In the genomic region with DNA sequence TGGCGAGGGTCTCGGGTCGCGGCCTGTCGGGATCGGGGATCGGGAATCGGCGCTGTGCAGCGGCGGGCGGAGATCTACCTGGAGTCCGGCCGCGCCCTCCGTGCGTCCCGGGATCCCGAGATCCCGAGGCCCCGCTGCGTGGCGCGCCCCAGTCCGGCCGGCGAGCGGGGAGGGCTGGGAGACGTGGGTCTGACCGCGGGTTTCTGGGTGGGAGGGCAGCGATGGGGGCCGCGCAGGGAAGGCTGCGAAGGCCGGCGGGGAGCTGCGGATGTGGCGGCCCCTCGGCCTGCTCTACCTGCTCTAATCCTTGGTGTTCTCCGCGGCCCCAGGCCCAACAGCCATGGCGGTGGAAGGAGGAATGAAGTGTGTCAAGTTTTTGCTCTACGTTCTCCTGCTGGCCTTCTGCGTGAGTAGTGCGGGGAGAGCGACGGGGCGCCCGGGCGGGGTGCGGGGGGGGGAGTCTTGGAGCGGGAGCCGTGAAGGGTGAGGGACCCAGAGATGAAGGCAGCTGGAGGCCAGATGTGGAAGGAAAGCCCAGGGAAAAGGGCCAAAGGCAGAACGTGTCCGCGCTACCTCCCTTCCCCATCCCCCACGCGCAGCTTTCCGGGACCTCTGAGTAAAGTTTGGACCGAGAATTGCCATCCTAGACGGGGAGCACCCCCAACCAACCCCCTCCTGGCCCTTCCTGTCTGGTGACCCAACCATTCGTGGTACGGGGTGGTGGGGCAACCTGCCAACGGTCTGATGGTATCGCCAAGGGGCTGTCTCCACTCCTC, we compare ENCODE assay signal across 8 mouse cellular contexts. TPM values are rescaled to one million over a fixed set of nuclear protein-coding genes. Genes with fewer than 3 reads are reported as not detected.
DNase-seq lines count a peak whose midpoint lies in the region; ATAC-seq and TF ChIP-seq lines count a peak whose summit lies in the region.

No protein-coding gene starts in this region.

- H3K36me3 ChIP-seq in forebrain, embryonic 11.5 days (ENCODE audit: control insufficient read depth, insufficient read depth, low read length), result no peaks in the 10 kb centered on the region
- 0 out of 2 replicates have a peak, but pooled peaks cover 9% of the 10 kb centered on the region for H3K36me3 ChIP-seq in hindbrain, embryonic 12.5 days
- peaks cover 38% of the 10 kb centered on the region for H3K36me3 ChIP-seq in limb, embryonic 14.5 days (ENCODE audit: control insufficient read depth, insufficient read depth, low read length)
- no peaks in the 10 kb centered on the region for H3K36me3 ChIP-seq in midbrain, embryonic 12.5 days

- no peaks in the 10 kb centered on the region for H3K9me3 ChIP-seq in forebrain, embryonic 11.5 days (ENCODE audit: control insufficient read depth, low read length)
- H3K9me3 ChIP-seq in hindbrain, embryonic 12.5 days (replicated peaks), result no peaks in the 10 kb centered on the region
- H3K9me3 ChIP-seq in limb, embryonic 14.5 days (ENCODE audit: control insufficient read depth, low read length), result no peaks in the 10 kb centered on the region
- H3K9me3 ChIP-seq in midbrain, embryonic 12.5 days, result no peaks in the 10 kb centered on the region

- TF ChIP-seq POLR2A in limb, embryonic 14.5 days (IDR thresholded peaks at IDR 0.05; ENCODE audit: borderline replicate concordance, extremely low read depth, insufficient read depth, insufficient read length), result no peak

- WGBS in forebrain, embryonic 11.5 days, result 3% methylated on average over 56 of the region's 66 CpGs
- WGBS in hindbrain, embryonic 12.5 days, result 3% methylated on average over 60 of the region's 66 CpGs
- WGBS in limb, embryonic 14.5 days, result under 1% methylated on average over 42 of the region's 66 CpGs
- WGBS in midbrain, embryonic 12.5 days, result 3% methylated on average over 58 of the region's 66 CpGs

- in situ Hi-C loops in Patski (cut with MboI; ENCODE audit: low pct_unique_long_range_greater_than_20kb), result loop anchor here (25.0 kb wide), 1 partner anchor 1248 kb away; a partner anchor contains a TSS

- peak overlapping the region; percentile 88 for H3K9ac ChIP-seq in forebrain, embryonic 11.5 days (ENCODE audit: low read length)
- H3K9ac ChIP-seq in hindbrain, embryonic 12.5 days, result peak overlapping the region; percentile 87
- H3K9ac ChIP-seq in limb, embryonic 14.5 days (ENCODE audit: low read depth, low read length, severe bottlenecking), result peak overlapping the region; percentile 97
- H3K9ac ChIP-seq in midbrain, embryonic 12.5 days (replicated peaks), result peak overlapping the region; percentile 79

- CTCF ChIA-PET in Patski (lab: Charles Lee), result interaction anchor here (1.5 to 1.7 kb wide), 2 partner anchors 11 to 12 kb away, joined by 4 to 5 read pairs; a partner anchor contains a TSS

- H3K27ac ChIP-seq in forebrain, embryonic 11.5 days (ENCODE audit: low read depth, low read length), result 0 out of 2 replicates have a peak overlapping the region, but pooled peaks have one; percentile 31
- H3K27ac ChIP-seq in hindbrain, embryonic 12.5 days, result peak overlapping the region; percentile 75
- peak overlapping the region; percentile 96 for H3K27ac ChIP-seq in limb, embryonic 14.5 days (replicated peaks; ENCODE audit: low read depth, low read length)
- 0 out of 2 replicates have a peak overlapping the region, but pooled peaks have one; percentile 30 for H3K27ac ChIP-seq in midbrain, embryonic 12.5 days (replicated peaks)

- H3K4me3 ChIP-seq in forebrain, embryonic 11.5 days (ENCODE audit: low read depth, low read length), result peak overlapping the region; percentile 74
- peak overlapping the region; percentile 81 for H3K4me3 ChIP-seq in hindbrain, embryonic 12.5 days
- H3K4me3 ChIP-seq in limb, embryonic 14.5 days (replicated peaks; ENCODE audit: low read length), result peak overlapping the region; percentile 91
- peak overlapping the region; percentile 62 for H3K4me3 ChIP-seq in midbrain, embryonic 12.5 days

- POLR2A ChIA-PET in Patski (lab: Charles Lee), result interaction anchor here (0.6 to 3.5 kb wide), 6 partner anchors 8 to 205 kb away, joined by 3 to 28 read pairs (median 4); a partner anchor contains a TSS

- no peaks in the 10 kb centered on the region for H3K27me3 ChIP-seq in Patski
- H3K27me3 ChIP-seq in forebrain, embryonic 11.5 days (ENCODE audit: control insufficient read depth, insufficient read depth, low read length), result no peaks in the 10 kb centered on the region
- peaks cover 3% of the 10 kb centered on the region; the same call in 1 of the 2 replicates for H3K27me3 ChIP-seq in hindbrain, embryonic 12.5 days
- H3K27me3 ChIP-seq in limb, embryonic 14.5 days (ENCODE audit: control insufficient read depth, insufficient read depth, low read length), result no peaks in the 10 kb centered on the region
- peaks cover 11% of the 10 kb centered on the region for H3K27me3 ChIP-seq in midbrain, embryonic 12.5 days

- TF ChIP-seq CTCF in Patski (IDR thresholded peaks at IDR 0.05), result no peak

- peak; percentile 10 for ATAC-seq in Patski
- peak; percentile 16 for ATAC-seq in forebrain, embryonic 11.5 days (replicated peaks; ENCODE audit: low FRiP score)
- peak; percentile 17 for ATAC-seq in hindbrain, embryonic 12.5 days (ENCODE audit: low FRiP score)
- peak; percentile 35 for ATAC-seq in limb, embryonic 14.5 days (ENCODE audit: low FRiP score, low read depth)
- peak; percentile 42 for ATAC-seq in midbrain, embryonic 12.5 days (ENCODE audit: low FRiP score, low read depth)
- no peak for ATAC-seq in CD4-positive, CD25-positive, alpha-beta regulatory T cell, adult 4 months

- DNase-seq in adrenal gland, adult (ENCODE audit: inconsistent age in 2 of 2, low spot score in 1 of 2), result peak; percentile 73 to 86
- DNase-seq in adrenal gland, postnatal 4 days (ENCODE audit: low spot score in 2 of 2), result no peak
- DNase-seq in Patski (ENCODE audit: low read depth, low spot score), result no peak
- DNase-seq in forebrain, embryonic 11.5 days (ENCODE audit: low spot score), result peak; percentile 70
- peak; percentile 77 for DNase-seq in limb, embryonic 14.5 days (ENCODE audit: low spot score)

- H3K4me1 ChIP-seq in forebrain, embryonic 11.5 days (replicated peaks; ENCODE audit: control insufficient read depth, insufficient read depth, low read length), result peaks cover 3% of the 10 kb centered on the region; the same call in 1 of the 2 replicates
- H3K4me1 ChIP-seq in hindbrain, embryonic 12.5 days, result peaks cover 13% of the 10 kb centered on the region; the same call in 1 of the 2 replicates
- H3K4me1 ChIP-seq in limb, embryonic 14.5 days (ENCODE audit: control insufficient read depth, insufficient read depth, low read length), result peaks cover 24% of the 10 kb centered on the region
- peaks cover 12% of the 10 kb centered on the region; the same call in 1 of the 2 replicates for H3K4me1 ChIP-seq in midbrain, embryonic 12.5 days

- peak overlapping the region; percentile 87 for H3K4me2 ChIP-seq in forebrain, embryonic 11.5 days (ENCODE audit: low read depth, low read length, severe bottlenecking)
- H3K4me2 ChIP-seq in hindbrain, embryonic 12.5 days (replicated peaks), result peak overlapping the region; percentile 85
- peak overlapping the region; percentile 72 for H3K4me2 ChIP-seq in limb, embryonic 14.5 days (replicated peaks; ENCODE audit: low read depth, low read length, severe bottlenecking)
- peak overlapping the region; percentile 80 for H3K4me2 ChIP-seq in midbrain, embryonic 12.5 days (replicated peaks)

RNA-seq across cellular contexts. Expression of a gene that starts 9.5 kb away (rescaled TPM):
- total RNA-seq in adrenal gland, postnatal 4 days (2021), result 100 to 1,000 TPM; 304 to 317 TPM
- polyA plus RNA-seq in Patski (2021), result 2,035 TPM
- 144 and 151 TPM in 2 replicates for polyA plus RNA-seq in forebrain, embryonic 11.5 days (2014; fragmentation: Nextera tagmentation; extraction: Ambion mirVana)
- 258 and 273 TPM in 2 replicates for polyA plus RNA-seq in hindbrain, embryonic 12.5 days (2016; fragmentation: Nextera tagmentation; extraction: Ambion mirVana)
- polyA plus RNA-seq in limb, embryonic 14.5 days (2012; rRNA removed), result 346 and 448 TPM in 2 replicates
- 942 and 957 TPM in 2 replicates for polyA plus RNA-seq in limb, embryonic 14.5 days (2014; fragmentation: Nextera tagmentation; extraction: Ambion mirVana)
- 168 and 190 TPM in 2 replicates for polyA plus RNA-seq in midbrain, embryonic 12.5 days (2016; fragmentation: Nextera tagmentation; extraction: Ambion mirVana)
- polyA plus RNA-seq in CD4-positive, CD25-positive, alpha-beta regulatory T cell, adult 4 months (2017; shearing (Covaris generic)), result under 1 TPM; 0.51 to 0.65 TPM

RNA-seq across cellular contexts. Expression of a gene that starts 12.4 kb away (rescaled TPM):
- 10 to 100 TPM; 13.5 to 24.2 TPM for total RNA-seq in adrenal gland, postnatal 4 days (2021)
- 10.8 TPM for polyA plus RNA-seq in Patski (2021)
- 12.3 and 12.6 TPM in 2 replicates for polyA plus RNA-seq in forebrain, embryonic 11.5 days (2014; fragmentation: Nextera tagmentation; extraction: Ambion mirVana)
- 11.3 and 15.7 TPM in 2 replicates for polyA plus RNA-seq in hindbrain, embryonic 12.5 days (2016; fragmentation: Nextera tagmentation; extraction: Ambion mirVana)
- polyA plus RNA-seq in limb, embryonic 14.5 days (2012; rRNA removed), result 17.9 and 23.2 TPM in 2 replicates
- 11.8 and 12.5 TPM in 2 replicates for polyA plus RNA-seq in limb, embryonic 14.5 days (2014; fragmentation: Nextera tagmentation; extraction: Ambion mirVana)
- 16.2 and 16.6 TPM in 2 replicates for polyA plus RNA-seq in midbrain, embryonic 12.5 days (2016; fragmentation: Nextera tagmentation; extraction: Ambion mirVana)
- polyA plus RNA-seq in CD4-positive, CD25-positive, alpha-beta regulatory T cell, adult 4 months (2017; shearing (Covaris generic)), result 10 to 100 TPM; 12.4 to 23.7 TPM

RNA-seq across cellular contexts. Expression of a gene that starts 13.6 kb away (rescaled TPM):
- 100 to 1,000 TPM; 158 to 168 TPM for total RNA-seq in adrenal gland, postnatal 4 days (2021)
- polyA plus RNA-seq in Patski (2021), result 203 TPM
- polyA plus RNA-seq in forebrain, embryonic 11.5 days (2014; fragmentation: Nextera tagmentation; extraction: Ambion mirVana), result 191 and 202 TPM in 2 replicates
- 210 and 235 TPM in 2 replicates for polyA plus RNA-seq in hindbrain, embryonic 12.5 days (2016; fragmentation: Nextera tagmentation; extraction: Ambion mirVana)
- 211 and 285 TPM in 2 replicates for polyA plus RNA-seq in limb, embryonic 14.5 days (2012; rRNA removed)
- 242 and 262 TPM in 2 replicates for polyA plus RNA-seq in limb, embryonic 14.5 days (2014; fragmentation: Nextera tagmentation; extraction: Ambion mirVana)
- 235 and 249 TPM in 2 replicates for polyA plus RNA-seq in midbrain, embryonic 12.5 days (2016; fragmentation: Nextera tagmentation; extraction: Ambion mirVana)
- 100 to 1,000 TPM; 227 to 233 TPM for polyA plus RNA-seq in CD4-positive, CD25-positive, alpha-beta regulatory T cell, adult 4 months (2017; shearing (Covaris generic))

RNA-seq across cellular contexts. Expression of a gene that starts 18.7 kb away (rescaled TPM):
- 1 to 10 TPM; 5.1 to 8.9 TPM for total RNA-seq in adrenal gland, postnatal 4 days (2021)
- polyA plus RNA-seq in Patski (2021), result 62.3 TPM
- polyA plus RNA-seq in forebrain, embryonic 11.5 days (2014; fragmentation: Nextera tagmentation; extraction: Ambion mirVana), result 10.5 and 11.7 TPM in 2 replicates
- 10.7 and 11.5 TPM in 2 replicates for polyA plus RNA-seq in hindbrain, embryonic 12.5 days (2016; fragmentation: Nextera tagmentation; extraction: Ambion mirVana)
- polyA plus RNA-seq in limb, embryonic 14.5 days (2012; rRNA removed), result 10.8 and 11.8 TPM in 2 replicates
- 6.3 and 9.2 TPM in 2 replicates for polyA plus RNA-seq in limb, embryonic 14.5 days (2014; fragmentation: Nextera tagmentation; extraction: Ambion mirVana)
- polyA plus RNA-seq in midbrain, embryonic 12.5 days (2016; fragmentation: Nextera tagmentation; extraction: Ambion mirVana), result 10.8 and 12.0 TPM in 2 replicates
- 1 to 10 TPM; 7.9 to 8.1 TPM for polyA plus RNA-seq in CD4-positive, CD25-positive, alpha-beta regulatory T cell, adult 4 months (2017; shearing (Covaris generic))

RNA-seq across cellular contexts. Expression of a gene that starts 23.4 kb away (rescaled TPM):
- total RNA-seq in adrenal gland, postnatal 4 days (2021), result 10 to 100 TPM; 13.9 to 17.2 TPM
- 20.3 TPM for polyA plus RNA-seq in Patski (2021)
- polyA plus RNA-seq in forebrain, embryonic 11.5 days (2014; fragmentation: Nextera tagmentation; extraction: Ambion mirVana), result 0.65 and 0.69 TPM in 2 replicates
- 3.6 and 4.4 TPM in 2 replicates for polyA plus RNA-seq in hindbrain, embryonic 12.5 days (2016; fragmentation: Nextera tagmentation; extraction: Ambion mirVana)
- 22.3 and 24.1 TPM in 2 replicates for polyA plus RNA-seq in limb, embryonic 14.5 days (2012; rRNA removed)
- 7.0 and 11.5 TPM in 2 replicates for polyA plus RNA-seq in limb, embryonic 14.5 days (2014; fragmentation: Nextera tagmentation; extraction: Ambion mirVana)
- 2.1 TPM in 2 replicates for polyA plus RNA-seq in midbrain, embryonic 12.5 days (2016; fragmentation: Nextera tagmentation; extraction: Ambion mirVana)
- 1 to 10 TPM; 2.9 to 3.1 TPM for polyA plus RNA-seq in CD4-positive, CD25-positive, alpha-beta regulatory T cell, adult 4 months (2017; shearing (Covaris generic))

Comparison
In these comparisons a context has a peak if more than half of its experiments do, and no peak if none do; other contexts are left out.
1. DNase-seq: peak in adrenal gland, adult (2 of 2), forebrain, embryonic 11.5 days (single experiment) and limb, embryonic 14.5 days (single experiment); none in adrenal gland, postnatal 4 days (0 of 2) and Patski (single experiment).
2. H3K27ac ChIP-seq: peak in every context shown above with its lines; median percentile 96 in limb, embryonic 14.5 days; 75 in hindbrain, embryonic 12.5 days; 31 in forebrain, embryonic 11.5 days; 30 in midbrain, embryonic 12.5 days.
3. RNA of a gene that starts 9.5 kb away (polyA plus RNA-seq): 2,035 TPM in Patski (single experiment), 346 to 957 TPM in limb, embryonic 14.5 days, 258 to 273 TPM in hindbrain, embryonic 12.5 days, 168 to 190 TPM in midbrain, embryonic 12.5 days and 144 to 151 TPM in forebrain, embryonic 11.5 days; 0.51 to 0.65 TPM in CD4-positive, CD25-positive, alpha-beta regulatory T cell, adult 4 months; every median in the first group is over 10 times any median in the second.
4. Peak in every context shown above with its lines, with median percentiles within 50 percentile points of each other: H3K4me2 ChIP-seq, H3K4me3 ChIP-seq and H3K9ac ChIP-seq.